Mouse (Mus musculus): Measurements from ENCODE around the gene Clcf1.

- TF ChIP-seq CTCF (IDR thresholded peaks at IDR 0.05; ENCODE audit: borderline replicate concordance, insufficient read depth, low read depth, low read length) (no peak), POLR2A (IDR thresholded peaks at IDR 0.05; ENCODE audit: borderline replicate concordance, insufficient read depth, low read length) (no peak)
These were observed 11.9 kb upstream of the Clcf1 start for GRCm38 (mm10) chr19:4202149-4202548.
